Mouse (Mus musculus) CH12.LX (cell line): Measurements from ENCODE around the gene Lsm2.

Source experiments
- CHD2 ChIP-seq: IDR thresholded peaks from 2 replicates; pipeline ENCODE4 v1.6.1; 2011; ENCODE audit warnings: low read length, improper control_type of control experiment
- CTCF ChIP-seq, 2 experiments: IDR thresholded peaks in 1 of 2; conservative IDR thresholded peaks in 1 of 2; 2 replicates each; pipeline ENCODE4 v1.5.1; 2011 to 2012; ENCODE audit warnings: low read depth in 2 of 2, low read length in 2 of 2, improper control_type of control experiment in 1 of 2, inconsistent platforms in 1 of 2, mild to moderate bottlenecking in 1 of 2, moderate library complexity in 1 of 2
- HCFC1 ChIP-seq: IDR thresholded peaks from 2 replicates; pipeline ENCODE4 v1.6.1; 2012; ENCODE audit warnings: low read depth, mild to moderate bottlenecking, inconsistent platforms, low read length, improper control_type of control experiment
- JUND ChIP-seq: conservative IDR thresholded peaks from 2 replicates; pipeline ENCODE4 v1.6.1; 2011; ENCODE audit warnings: low read depth, low read length, improper control_type of control experiment
- MEF2A ChIP-seq: IDR thresholded peaks from 2 replicates; pipeline ENCODE4 v1.6.1; 2014; ENCODE audit warnings: low read depth, mild to moderate bottlenecking, inconsistent platforms, low read length, improper control_type of control experiment, borderline replicate concordance
- NRF1 ChIP-seq: IDR thresholded peaks from 2 replicates; pipeline ENCODE4 v1.6.1; 2014; ENCODE audit warnings: low read depth, mild to moderate bottlenecking, inconsistent platforms, low read length, improper control_type of control experiment, moderate library complexity
- POLR2A ChIP-seq: IDR thresholded peaks from 2 replicates; pipeline ENCODE4 v1.6.1; 2011; ENCODE audit warnings: low read depth, mild to moderate bottlenecking, improper control_type of control experiment, low read length
- RAD21 ChIP-seq: IDR thresholded peaks from 2 replicates; pipeline ENCODE4 v1.6.1; 2011; ENCODE audit warnings: low read depth, mild to moderate bottlenecking, low read length, improper control_type of control experiment, moderate library complexity
- SMC3 ChIP-seq: IDR thresholded peaks from 2 replicates; pipeline ENCODE4 v1.6.1; 2011; ENCODE audit warnings: low read depth, low read length, improper control_type of control experiment
- USF1 ChIP-seq: IDR thresholded peaks from 2 replicates; pipeline ENCODE4 v1.6.1; 2014; ENCODE audit warnings: low read depth, mild to moderate bottlenecking, inconsistent platforms, low read length, improper control_type of control experiment
- USF2 ChIP-seq: conservative IDR thresholded peaks from 2 replicates; pipeline ENCODE4 v1.6.1; 2011; ENCODE audit warnings: low read depth, low read length, improper control_type of control experiment

DNA sequence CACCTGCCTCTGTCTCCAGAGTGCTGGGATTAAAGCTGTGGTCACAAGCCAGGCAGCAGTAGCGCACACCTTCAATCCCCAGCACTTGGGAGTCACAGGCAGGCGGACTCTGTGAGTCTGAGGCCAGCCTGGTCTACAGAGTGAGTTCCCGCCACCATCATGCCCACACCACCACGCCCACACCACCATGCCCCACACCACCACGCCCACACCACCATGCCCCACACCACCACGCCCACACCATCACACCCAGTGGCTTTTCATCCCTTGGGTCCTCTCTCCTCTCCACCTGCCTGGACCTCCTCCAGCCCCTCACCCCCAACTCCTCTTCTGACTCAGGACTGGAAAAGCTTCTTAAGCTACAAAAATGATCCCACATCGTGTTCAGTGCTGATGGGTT, 50.2 kb downstream of the Lsm2 start:
- TF ChIP-seq JUND (no peak), USF1 (no peak), CTCF (conservative IDR thresholded peaks at IDR 0.05 in 1 of 2, IDR thresholded peaks at IDR 0.05 in 1 of 2; ENCODE audit: low read depth in 2 of 2, low read length in 2 of 2) (no peak), MEF2A (no peak), CHD2 (no peak), POLR2A (no peak), HCFC1 (no peak), SMC3 (no peak), NRF1 (no peak), RAD21 (no peak), USF2 (no peak)
